Mouse (Mus musculus) small intestine, adult 10 weeks (tissue): ENCODE data around the gene Tmsb15l. TPM values are rescaled to one million over a fixed set of nuclear protein-coding genes. Genes with fewer than 3 reads are reported as not detected.

Experiments used
- polyA plus RNA-seq: library from polyadenylated mRNA; stranded (reverse); fragments of 350-450 nt; fragmentation: Illumina TruSeq; extraction: RNeasy Lipid Tissue Mini Kit (QIAGEN cat#74804); gene quantifications from one replicate; pipeline ENCODE4 v1.2.3, GENCODE M21; 2014; ENCODE audit warnings: low replicate concordance

Gene Tmsb15l
- polyA plus RNA-seq: 9.2 TPM

DNA sequence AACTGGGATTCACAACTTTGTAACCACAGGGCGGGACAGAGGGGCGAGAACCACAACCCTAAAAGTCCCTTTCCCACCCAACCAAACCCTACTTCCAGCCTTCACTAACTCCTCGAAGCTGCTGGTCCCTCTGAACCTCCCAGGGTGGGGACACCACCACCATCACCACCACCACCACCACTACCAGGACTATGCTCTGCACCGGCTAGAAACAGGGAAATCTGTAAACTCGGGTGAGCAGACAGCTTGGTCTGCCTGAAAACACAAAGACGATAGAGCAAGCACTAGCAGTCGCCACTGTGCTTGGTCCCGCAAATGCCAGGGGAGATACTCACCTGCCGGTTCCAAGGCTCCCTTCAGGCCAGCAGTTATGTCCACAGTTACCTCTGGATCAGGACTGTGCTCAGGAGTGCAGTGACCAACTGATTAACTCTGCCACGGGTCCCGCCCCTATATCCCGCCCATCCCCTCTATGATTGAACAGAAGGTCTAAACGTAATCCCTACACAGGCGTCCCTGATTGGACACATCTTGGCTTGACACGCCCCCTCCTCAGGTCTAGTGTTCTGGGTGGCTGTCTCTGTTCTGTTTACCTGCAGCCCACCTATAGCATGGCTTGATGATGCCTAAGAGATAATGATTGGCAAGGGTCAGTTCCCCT is at the start of gene Tmsb15l, which contains the start of gene Tmsb15b1:
Gene Tmsb15l, minus strand, starts transcription at position 446 of the 661 bp plus-strand sequence.
Gene Tmsb15b1, minus strand, starts transcription at position 451 of the 661 bp plus-strand sequence.

DNA sequence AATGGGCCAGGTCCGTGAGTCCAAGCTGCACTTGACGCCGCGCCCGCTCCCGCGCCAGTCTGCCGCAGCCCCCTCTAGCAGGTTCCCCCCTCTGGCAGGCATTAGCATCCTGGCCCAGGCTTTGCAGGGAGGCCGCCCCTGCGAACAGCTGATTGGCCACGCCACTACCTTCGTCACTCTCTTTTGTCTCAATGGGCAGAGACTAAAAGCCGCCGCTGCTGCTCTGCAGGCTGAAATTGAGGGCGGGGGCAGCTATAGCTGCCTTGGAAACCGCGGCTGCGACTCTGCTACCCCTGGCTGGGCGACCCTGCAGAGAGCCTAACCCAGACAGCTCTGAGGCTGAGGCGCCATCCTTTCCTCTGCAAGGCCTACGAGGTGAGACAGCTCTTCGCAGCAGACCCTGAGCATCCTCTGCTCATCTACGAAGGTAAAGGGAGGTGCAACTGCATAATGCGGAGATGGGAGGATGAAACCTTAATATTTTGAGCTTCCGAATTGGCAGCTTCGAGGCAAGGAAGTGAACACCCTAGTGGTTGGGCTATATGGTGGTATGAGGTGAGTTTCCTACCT is 16.4 kb upstream of the Tmsb15l start, which contains the start of gene Zcchc18:
Gene Zcchc18, plus strand, starts transcription at position 178 of the 570 bp plus-strand sequence.

DNA sequence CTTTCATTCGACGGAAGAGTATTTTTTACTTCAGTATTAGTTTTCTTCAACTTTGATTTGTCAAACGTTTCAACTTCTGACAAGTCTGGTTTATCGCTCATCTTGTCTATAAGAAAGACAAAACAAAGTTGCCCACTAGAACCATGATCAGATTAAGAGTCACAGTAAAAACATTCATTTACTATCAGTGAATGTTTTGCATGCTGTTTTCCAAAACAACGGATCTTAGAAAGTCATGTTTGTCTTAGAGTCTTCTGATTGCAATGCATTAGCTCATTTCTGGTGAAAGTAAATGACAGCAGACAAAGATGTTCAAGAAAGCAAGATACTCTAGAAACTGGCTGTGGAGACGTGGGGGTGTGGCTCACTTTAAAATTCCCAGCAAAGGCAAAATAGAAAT is 1.3 kb downstream of the Tmsb15l start, which contains the start of gene Tmsb15b2:
Gene Tmsb15b2, minus strand, starts transcription at position 101 of the 400 bp plus-strand sequence.

DNA sequence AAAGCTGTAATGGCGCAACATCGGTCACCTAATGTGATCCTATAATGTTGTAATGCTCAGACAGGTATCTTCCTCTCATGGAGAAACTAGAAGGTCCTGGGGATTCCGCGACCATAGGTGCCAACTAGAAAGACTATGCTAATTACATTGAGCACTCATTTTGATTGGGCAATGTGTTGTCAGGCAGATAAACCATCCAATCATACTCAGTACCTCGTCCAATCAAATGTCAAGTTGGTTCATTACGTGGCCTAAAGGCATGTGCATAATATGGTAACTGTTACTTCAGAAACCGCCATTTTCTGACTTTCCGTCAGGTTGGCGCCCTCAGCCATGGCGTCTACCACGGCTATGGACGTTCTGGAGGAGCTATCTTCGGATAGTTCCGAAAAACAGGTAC is 49.6 kb downstream of the Tmsb15l start, which contains the start of gene H2bfm:
Gene H2bfm, plus strand, starts transcription at position 295 of the 400 bp plus-strand sequence.

Other genes starting within 250 kb of the Tmsb15l start
- 520 TPM for gene Morf4l2, start 233.2 kb downstream of the Tmsb15l start, polyA plus RNA-seq
- not detected for gene Glra4, start 196.7 kb downstream of the Tmsb15l start, polyA plus RNA-seq
- gene Plp1, start 154.2 kb downstream of the Tmsb15l start, polyA plus RNA-seq: 4.0 TPM
- 0.15 TPM for gene Rab9b, start 108.1 kb downstream of the Tmsb15l start, polyA plus RNA-seq
- gene H2bfm, start 49.5 kb downstream of the Tmsb15l start, polyA plus RNA-seq: not detected
- gene Tmsb15b2, start 1.4 kb downstream of the Tmsb15l start, polyA plus RNA-seq: 77.7 TPM
- gene Tmsb15b1, start within 50 bp of the Tmsb15l start, polyA plus RNA-seq: 17.8 TPM
- 2.3 TPM for gene Zcchc18, start 16.3 kb upstream of the Tmsb15l start, polyA plus RNA-seq
- gene Slc25a53, start 61.4 kb upstream of the Tmsb15l start, polyA plus RNA-seq: 6.3 TPM
- gene Fam199x, start 72.7 kb upstream of the Tmsb15l start, polyA plus RNA-seq: 13.0 TPM
- gene Esx1, start 145.2 kb upstream of the Tmsb15l start, polyA plus RNA-seq: not detected